Mouse (Mus musculus): ENCODE data around the gene Rerg.

GRCm38 (mm10) chr6:137076731-137077130 lies 93.6 kb downstream of the Rerg start:
- TF ChIP-seq CTCF (IDR thresholded peaks at IDR 0.05; ENCODE audit: low read depth) (no peak), EP300 (optimal IDR thresholded peaks at IDR 0.05) (no peak)

All from stomach, postnatal 0 days (tissue).